Mouse (Mus musculus) common myeloid progenitor, adult 5-6 weeks (primary cell): ENCODE measurements around the gene Cdc42ep1. TPM values are rescaled to one million over a fixed set of nuclear protein-coding genes. Genes with fewer than 3 reads are reported as not detected.

Experiments used
- total RNA-seq: library from RNA; stranded (forward); fragments of 200-1000, 187-1606 nt; gene quantifications from 2 replicates; pipeline ENCODE4 v1.2.3, GENCODE M21; 2017

Cdc42ep1 gene
- total RNA-seq, 1 experiment from 2014 or later = not detected

Other genes with a start within 250 kb of the Cdc42ep1 start
- gene Cyth4, start 245.6 kb upstream of the Cdc42ep1 start, total RNA-seq = 36.3 and 48.0 TPM in 2 replicates
- gene Elfn2, start 123.9 kb upstream of the Cdc42ep1 start, total RNA-seq = not detected in 2 replicates
- gene Mfng, start 69.1 kb upstream of the Cdc42ep1 start, total RNA-seq = 9.2 and 13.6 TPM in 2 replicates
- not detected in 2 replicates for gene Card10, start 39.6 kb upstream of the Cdc42ep1 start, total RNA-seq
- gene Lgals2, start 12.9 kb downstream of the Cdc42ep1 start, total RNA-seq = not detected in 2 replicates
- 9.3 and 19.5 TPM in 2 replicates for gene Gga1, start 34.6 kb downstream of the Cdc42ep1 start, total RNA-seq
- gene Gm49510, start 57.0 kb downstream of the Cdc42ep1 start, total RNA-seq = 2.7 TPM in 1 of 2 replicates, not detected in the other
- 17.4 and 33.3 TPM in 2 replicates for gene Sh3bp1, start 57.1 kb downstream of the Cdc42ep1 start, total RNA-seq
- 4.1 and 9.2 TPM in 2 replicates for gene Pdxp, start 71.3 kb downstream of the Cdc42ep1 start, total RNA-seq
- gene Lgals1, start 84.1 kb downstream of the Cdc42ep1 start, total RNA-seq = 322 and 335 TPM in 2 replicates
- gene Nol12, start 92.3 kb downstream of the Cdc42ep1 start, total RNA-seq = 27.8 and 29.7 TPM in 2 replicates
- gene Triobp, start 105.1 kb downstream of the Cdc42ep1 start, total RNA-seq = 25.0 and 35.6 TPM in 2 replicates
- gene H1f0, start 185.8 kb downstream of the Cdc42ep1 start, total RNA-seq = 53.4 and 60.7 TPM in 2 replicates
- 1.4 and 3.5 TPM in 2 replicates for gene Galr3, start 199.3 kb downstream of the Cdc42ep1 start, total RNA-seq
- 12.0 and 18.3 TPM in 2 replicates for gene Ankrd54, start 220.3 kb downstream of the Cdc42ep1 start, total RNA-seq
- 227 and 237 TPM in 2 replicates for gene Eif3l, start 232.6 kb downstream of the Cdc42ep1 start, total RNA-seq